Mouse (Mus musculus) C2C12 (cell line): ENCODE data around the gene Bcat2.

Experiments used
- CTCF ChIP-seq: IDR thresholded peaks from one replicate; pipeline ENCODE4 v1.5.1; 2011; ENCODE audit not compliant: control insufficient read depth, insufficient read depth, insufficient read length
- MAX ChIP-seq: IDR thresholded peaks from one replicate; pipeline ENCODE4 v1.6.1; 2011; ENCODE audit warnings: mild to moderate bottlenecking, control low read depth
- MYOG ChIP-seq: IDR thresholded peaks from one replicate; pipeline ENCODE4 v1.6.1; 2011; ENCODE audit not compliant: control insufficient read depth, insufficient read length; ENCODE audit errors: extremely low read depth

DNA sequence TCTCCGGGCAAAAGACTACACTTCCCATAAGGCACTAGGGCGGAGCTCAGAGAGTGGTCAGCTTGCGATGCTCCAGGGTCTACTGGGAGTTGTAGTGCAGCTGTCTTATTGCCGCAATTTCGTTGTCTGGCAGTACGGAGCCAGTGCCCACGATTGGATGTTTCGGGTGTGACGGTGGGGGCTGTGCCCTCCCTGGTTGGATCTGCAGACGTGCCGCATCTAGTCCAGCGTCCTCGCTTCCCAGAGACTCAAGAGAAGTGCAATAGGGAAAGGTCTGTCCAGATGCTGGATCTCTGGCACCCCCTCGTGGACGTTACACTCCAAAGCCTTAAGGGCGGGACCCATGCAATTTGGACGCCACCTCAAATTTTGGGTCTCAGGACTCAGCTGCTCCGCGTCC, 19.2 kb downstream of the Bcat2 start:
- no peak for TF ChIP-seq MYOG
- no peak for TF ChIP-seq MAX
- TF ChIP-seq CTCF: peak; percentile 66
